In the genomic region with DNA sequence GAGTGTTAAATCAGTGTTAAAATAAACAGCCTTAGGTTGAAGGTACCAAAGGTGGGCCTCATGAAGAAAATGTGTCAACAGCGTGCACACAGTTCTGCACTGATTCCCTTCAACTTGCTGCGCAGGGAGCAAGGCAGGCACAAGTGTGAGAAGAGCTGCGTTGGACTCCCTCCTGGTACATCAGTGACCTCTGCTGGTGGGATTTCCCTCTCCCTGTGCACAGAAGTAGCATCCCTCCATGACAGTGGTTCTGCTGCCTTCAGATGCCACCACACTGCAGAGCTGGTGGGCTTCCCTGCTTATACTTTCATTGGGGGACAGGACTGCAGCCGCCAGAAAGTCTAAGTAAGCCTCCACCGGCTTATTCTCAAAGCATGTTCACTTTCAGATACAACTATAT, we compare ENCODE assay signal across 8 mouse cellular contexts. TPM values are rescaled to one million over a fixed set of nuclear protein-coding genes. Genes with fewer than 3 reads are reported as not detected.
DNase-seq lines count a peak whose midpoint lies in the region; ATAC-seq and TF ChIP-seq lines count a peak whose summit lies in the region.

No protein-coding gene starts in this region.

- H3K4me3 ChIP-seq in layer of hippocampus, adult 2 months = no peak overlapping the region

- H3K27ac ChIP-seq in layer of hippocampus, adult 2 months = peak overlapping the region; percentile 90

- peak; percentile 91 for TF ChIP-seq CTCF in layer of hippocampus, adult 2 months (conservative IDR thresholded peaks at IDR 0.05)

- DNase-seq in CD8-positive naive resting alpha-beta T cell, adult 2 months (ENCODE audit: low read depth in 2 of 2, low spot score in 2 of 2) = peak; percentile 31 to 50
- peak; percentile 63 for DNase-seq in ZHBTc4 (ENCODE audit: low read depth, low spot score)
- peak; percentile 72 to 82 for DNase-seq in heart, postnatal 10 days
- DNase-seq in layer of hippocampus, adult 2 months (ENCODE audit: low spot score in 2 of 2) = peak; percentile 81
- peak; percentile 50 to 74 for DNase-seq in lung, postnatal 4 days
- DNase-seq in right cerebral cortex, postnatal 14 days = peak; percentile 80

- peak; percentile 64 for ATAC-seq in common myeloid progenitor, adult 5-6 weeks (replicated peaks; ENCODE audit: low read depth, poor library complexity, severe bottlenecking)
- ATAC-seq in monocyte, adult 5-6 weeks (replicated peaks; ENCODE audit: insufficient number of reproducible peaks, low FRiP score, low TSS enrichment, poor library complexity, severe bottlenecking) = no peak

- intact Hi-C loops in heart, postnatal 10 days (cut with DNase I) = loop anchor here (1.0 to 5.0 kb wide), 4 partner anchors 36 to 150 kb away; a partner anchor contains a TSS

RNA-seq across cellular contexts. Expression of a gene that starts 37.2 kb away (rescaled TPM):
- 5.5 and 11.3 TPM in 2 replicates for total RNA-seq in common myeloid progenitor, adult 5-6 weeks (2017)
- 1 to 10 TPM; 7.6 to 8.3 TPM for total RNA-seq in heart, postnatal 10 days (2021)
- total RNA-seq in layer of hippocampus, adult 2 months (2021) = 10 to 100 TPM; 27.7 to 31.8 TPM
- 33.0 to 39.1 TPM (median 38.8 TPM) in 3 replicates for total RNA-seq in monocyte, adult 5-6 weeks (2017)
